In the genomic region with DNA sequence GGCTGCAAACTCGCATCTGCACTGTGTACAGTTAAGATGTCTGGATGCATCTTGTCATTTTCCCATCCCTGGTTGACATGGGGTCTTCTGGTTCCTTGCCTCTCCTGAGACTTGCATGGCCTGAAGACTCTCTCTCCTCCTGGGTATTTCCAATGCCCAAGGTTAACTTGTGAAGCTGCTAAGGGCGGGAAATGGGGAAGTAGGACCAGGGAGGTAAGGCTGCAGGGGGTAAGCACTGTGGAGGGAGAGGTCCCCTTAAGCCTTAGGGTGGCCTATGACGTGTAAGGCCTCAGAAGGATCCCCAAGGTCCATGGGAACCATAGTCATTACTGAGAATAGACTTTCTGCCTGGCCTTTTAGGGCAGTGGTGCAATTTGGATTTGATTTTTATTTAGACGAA, we compare ENCODE assay signal across 7 mouse cellular contexts.
"Had no signal": no experiment of that assay in that cellular context is flagged by ENCODE, and none has a peak within 500 bp of the region (broad histone marks: within the 10 kb centered on the region; RNA-seq: fewer than 3 reads in every experiment).

No protein-coding gene starts in this region.

- H3K4me2 ChIP-seq: limb, embryonic 15.5 days; liver, embryonic 12.5 days; lung, embryonic 14.5 days; midbrain, embryonic 12.5 days had no signal

- H3K9ac ChIP-seq: limb, embryonic 15.5 days; liver, embryonic 12.5 days; lung, embryonic 14.5 days; midbrain, embryonic 12.5 days had no signal

- H3K4me3 ChIP-seq: limb, embryonic 15.5 days; liver, embryonic 12.5 days; midbrain, embryonic 12.5 days; myocyte had no signal

- H3K27ac ChIP-seq: kidney, postnatal 0 days; limb, embryonic 15.5 days; liver, embryonic 12.5 days; midbrain, embryonic 12.5 days had no signal

- H3K9me3 ChIP-seq: limb, embryonic 15.5 days; liver, embryonic 12.5 days; midbrain, embryonic 12.5 days had no signal

- ATAC-seq: intestine, postnatal 0 days; liver, embryonic 12.5 days had no signal

- H3K4me1 ChIP-seq: limb, embryonic 15.5 days; liver, embryonic 12.5 days; midbrain, embryonic 12.5 days had no signal

- H3K36me3 ChIP-seq: limb, embryonic 15.5 days; liver, embryonic 12.5 days; midbrain, embryonic 12.5 days had no signal

- H3K27me3 ChIP-seq: limb, embryonic 15.5 days; liver, embryonic 12.5 days; midbrain, embryonic 12.5 days had no signal
